Mouse (Mus musculus) heart, adult 11 months (tissue): ENCODE measurements at regions not wholly inside any gene's neighbourhood (a gene's known extent, or its start where the extent isn't known, plus 50 kb on each side); places are given as distances from the start of the nearest gene placed in this dataset.
A peak's percentile ranks its signal among the peaks of the same experiment; 100 is the strongest.

ENCODE experiments used
- DNase-seq: peaks from one replicate; pipeline ENCODE4 v3.0.0; 2022

GRCm38 (mm10) chr6:20290496-20290895, 924.8 kb upstream of the Kcnd2 start:
- DNase-seq, result peak; percentile 56
